Mouse (Mus musculus): ENCODE measurements at regions not wholly inside any gene's neighbourhood (a gene's known extent, or its start where the extent isn't known, plus 50 kb on each side); places are given as distances from the start of the nearest gene placed in this dataset.

DNA sequence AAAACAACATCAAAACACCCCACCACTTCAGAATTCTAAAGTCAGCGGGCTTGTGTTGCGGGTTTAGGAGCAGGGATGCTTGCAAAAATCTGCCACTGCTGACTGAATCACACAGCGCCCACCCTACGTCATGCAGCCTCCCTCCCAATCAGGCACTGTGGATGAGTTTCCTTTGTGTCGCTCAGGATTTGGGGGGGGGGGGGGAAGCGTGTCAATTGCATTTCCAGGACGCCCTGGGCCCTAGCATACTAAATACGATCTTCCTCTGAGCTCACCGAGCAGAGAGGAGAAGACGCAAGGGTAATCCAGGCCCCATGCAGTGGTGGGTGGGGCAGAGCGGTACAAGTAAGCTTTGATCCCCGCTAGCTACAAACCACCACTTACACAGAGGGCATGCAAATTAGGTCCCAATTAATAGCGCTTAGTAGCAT, 94.9 kb upstream of the Galnt15 start:
- TF ChIP-seq POLR2A (IDR thresholded peaks at IDR 0.05; ENCODE audit: insufficient read depth, low read depth, low read length): no peak
- no peak for TF ChIP-seq CTCF (IDR thresholded peaks at IDR 0.05; ENCODE audit: insufficient read depth, low read depth, low read length)
